Mouse (Mus musculus): ENCODE measurements around the gene Col18a1. TPM values are rescaled to one million over a fixed set of nuclear protein-coding genes. Genes with fewer than 3 reads are reported as not detected.

Gene Col18a1
- total and polyA plus RNA-seq, 2 experiments from 2014 or later = 11.7 to 28.4 TPM

- no peak overlapping the region for H3K27ac ChIP-seq (ENCODE audit: low read depth, low read length)
- DNase-seq (no peak), ATAC-seq (no peak)
- H3K9me3 ChIP-seq (ENCODE audit: low read length) = no peaks in the 10 kb centered on the region
- no peaks in the 10 kb centered on the region for H3K4me1 ChIP-seq (ENCODE audit: insufficient read depth)
- H3K4me2 ChIP-seq (ENCODE audit: low read depth) = no peak overlapping the region
- no peak overlapping the region for H3K9ac ChIP-seq
- no peaks in the 10 kb centered on the region for H3K27me3 ChIP-seq (ENCODE audit: insufficient read depth, low read length)
- H3K4me3 ChIP-seq (ENCODE audit: low read depth, low read length) = no peak overlapping the region
- WGBS = 92% methylated on average over 11 of the region's 11 CpGs
- H3K36me3 ChIP-seq (ENCODE audit: insufficient read depth) = no peaks in the 10 kb centered on the region
- no peak for TF ChIP-seq CTCF (IDR thresholded peaks at IDR 0.05; ENCODE audit: low read depth)
Observed at GRCm38 (mm10) chr10:77119437-77119836, 46.9 kb downstream of the Col18a1 start.

GRCm38 (mm10) chr10:77118361-77118760, 48.0 kb downstream of the Col18a1 start:
- no peak for TF ChIP-seq CTCF (IDR thresholded peaks at IDR 0.05; ENCODE audit: low read depth)
- no peak for ATAC-seq

GRCm38 (mm10) chr10:77116537-77117455, 49.6 kb downstream of the Col18a1 start:
- H3K9me3 ChIP-seq (ENCODE audit: low read length) = no peaks in the 10 kb centered on the region

More at GRCm38 (mm10) chr10:77118361-77118760, 48.0 kb downstream of the Col18a1 start:
- Histone ChIP-seq H3K4me1 (ENCODE audit: insufficient read depth) (no peaks in the 10 kb centered on the region), H3K27me3 (ENCODE audit: insufficient read depth, low read length) (no peaks in the 10 kb centered on the region), H3K9ac (no peak overlapping the region), H3K9me3 (ENCODE audit: low read length) (no peaks in the 10 kb centered on the region), H3K4me3 (ENCODE audit: low read depth, low read length) (no peak overlapping the region), H3K4me2 (ENCODE audit: low read depth) (no peak overlapping the region), H3K27ac (ENCODE audit: low read depth, low read length) (no peak overlapping the region), H3K36me3 (ENCODE audit: insufficient read depth) (no peaks in the 10 kb centered on the region)
- DNase-seq = no peak
- WGBS = 84% methylated on average over 1 of the region's 1 CpGs

GRCm38 (mm10) chr10:77113489-77114240, 52.7 kb downstream of the Col18a1 start:
- H3K9ac ChIP-seq = no peak overlapping the region
- ATAC-seq = no peak

More at GRCm38 (mm10) chr10:77116537-77117455, 49.6 kb downstream of the Col18a1 start:
- Histone ChIP-seq H3K4me1 (ENCODE audit: insufficient read depth) (no peaks in the 10 kb centered on the region), H3K27ac (ENCODE audit: low read depth, low read length) (no peak overlapping the region), H3K4me2 (ENCODE audit: low read depth) (no peak overlapping the region), H3K4me3 (ENCODE audit: low read depth, low read length) (no peak overlapping the region), H3K9ac (no peak overlapping the region), H3K36me3 (ENCODE audit: insufficient read depth) (no peaks in the 10 kb centered on the region), H3K27me3 (ENCODE audit: insufficient read depth, low read length) (no peaks in the 10 kb centered on the region)
- TF ChIP-seq CTCF (IDR thresholded peaks at IDR 0.05; ENCODE audit: low read depth) = no peak
- ATAC-seq = peak; percentile 34
- no peak for DNase-seq
- 29% methylated on average over 4 of the region's 4 CpGs for WGBS

GRCm38 (mm10) chr10:77111550-77112249, 54.6 kb downstream of the Col18a1 start:
- H3K27me3 ChIP-seq (ENCODE audit: insufficient read depth, low read length) = no peaks in the 10 kb centered on the region
- H3K36me3 ChIP-seq (ENCODE audit: insufficient read depth) = no peaks in the 10 kb centered on the region
- no peak for ATAC-seq
- no peak overlapping the region for H3K4me3 ChIP-seq (ENCODE audit: low read depth, low read length)
- H3K4me1 ChIP-seq (ENCODE audit: insufficient read depth) = no peaks in the 10 kb centered on the region
- TF ChIP-seq CTCF (IDR thresholded peaks at IDR 0.05; ENCODE audit: low read depth) = no peak
- no peak overlapping the region for H3K4me2 ChIP-seq (ENCODE audit: low read depth)
- no peak overlapping the region for H3K9ac ChIP-seq
- DNase-seq = no peak
- H3K27ac ChIP-seq (ENCODE audit: low read depth, low read length) = no peak overlapping the region
- H3K9me3 ChIP-seq (ENCODE audit: low read length) = no peaks in the 10 kb centered on the region
- WGBS = 88% methylated on average over 4 of the region's 4 CpGs

More at GRCm38 (mm10) chr10:77113489-77114240, 52.7 kb downstream of the Col18a1 start:
- Histone ChIP-seq H3K4me3 (ENCODE audit: low read depth, low read length) (no peak overlapping the region), H3K4me1 (ENCODE audit: insufficient read depth) (no peaks in the 10 kb centered on the region), H3K27me3 (ENCODE audit: insufficient read depth, low read length) (no peaks in the 10 kb centered on the region), H3K36me3 (ENCODE audit: insufficient read depth) (no peaks in the 10 kb centered on the region), H3K9me3 (ENCODE audit: low read length) (no peaks in the 10 kb centered on the region), H3K27ac (ENCODE audit: low read depth, low read length) (no peak overlapping the region), H3K4me2 (ENCODE audit: low read depth) (no peak overlapping the region)
- WGBS = 70% methylated on average over 19 of the region's 19 CpGs
- no peak for DNase-seq
- no peak for TF ChIP-seq CTCF (IDR thresholded peaks at IDR 0.05; ENCODE audit: low read depth)

GRCm38 (mm10) chr10:77110843-77111242, 55.5 kb downstream of the Col18a1 start:
- Histone ChIP-seq H3K9me3 (ENCODE audit: low read length) (no peaks in the 10 kb centered on the region), H3K36me3 (ENCODE audit: insufficient read depth) (no peaks in the 10 kb centered on the region), H3K27ac (ENCODE audit: low read depth, low read length) (no peak overlapping the region), H3K4me3 (ENCODE audit: low read depth, low read length) (no peak overlapping the region), H3K4me1 (ENCODE audit: insufficient read depth) (no peaks in the 10 kb centered on the region), H3K27me3 (ENCODE audit: insufficient read depth, low read length) (no peaks in the 10 kb centered on the region), H3K4me2 (ENCODE audit: low read depth) (no peak overlapping the region), H3K9ac (no peak overlapping the region)
- TF ChIP-seq CTCF (IDR thresholded peaks at IDR 0.05; ENCODE audit: low read depth) = no peak
- WGBS = 82% methylated on average over 7 of the region's 7 CpGs
- no peak for DNase-seq
- no peak for ATAC-seq
